Mouse (Mus musculus) liver (tissue): ENCODE data around the gene Fgd2.

Experiments used
- DNase-seq: peaks from one replicate; pipeline ENCODE4 v3.0.0-alpha.2; 2020; ENCODE audit warnings: mixed read lengths

Gene Fgd2

GRCm38 (mm10) chr17:29428826-29429225 is 68.1 kb downstream of the Fgd2 start:
- no peak for DNase-seq
